Mouse (Mus musculus) layer of hippocampus, postnatal 14 days (tissue): Measurements from ENCODE around the gene Slco3a1. TPM values are rescaled to one million over a fixed set of nuclear protein-coding genes. Genes with fewer than 3 reads are reported as not detected.

ENCODE experiments used
- DNase-seq, 2 experiments: peaks; one replicate each; pipeline ENCODE4 v3.0.0; 2021 to 2022; ENCODE audit warnings: low spot score in 2 of 2, mixed read lengths in 1 of 2
- long read RNA-seq, 2 experiments: library from polyadenylated mRNA; stranded (forward); transcript quantifications; one replicate each; pipeline ENCODE4 v2.0.0; 2021
- total RNA-seq, 2 experiments: library from RNA; stranded (reverse); gene quantifications; 2 replicates each; pipeline ENCODE4 v1.2.3; 2021

The Slco3a1 gene
- total RNA-seq, result 10 to 100 TPM; 67.3 to 69.3 TPM
- long read RNA-seq, experiment 1, full-length matches to known transcripts, result 61 of 80 reads
- long read RNA-seq, experiment 1, partial matches to known transcripts, result 2 of 80 reads
- long read RNA-seq, experiment 1, other reads (novel, unspliced or antisense), result 17 of 80 reads
- long read RNA-seq, experiment 2, full-length matches to known transcripts, result 60 of 93 reads
- long read RNA-seq, experiment 2, partial matches to known transcripts, result 3 of 93 reads
- long read RNA-seq, experiment 2, other reads (novel, unspliced or antisense), result 30 of 93 reads

DNA sequence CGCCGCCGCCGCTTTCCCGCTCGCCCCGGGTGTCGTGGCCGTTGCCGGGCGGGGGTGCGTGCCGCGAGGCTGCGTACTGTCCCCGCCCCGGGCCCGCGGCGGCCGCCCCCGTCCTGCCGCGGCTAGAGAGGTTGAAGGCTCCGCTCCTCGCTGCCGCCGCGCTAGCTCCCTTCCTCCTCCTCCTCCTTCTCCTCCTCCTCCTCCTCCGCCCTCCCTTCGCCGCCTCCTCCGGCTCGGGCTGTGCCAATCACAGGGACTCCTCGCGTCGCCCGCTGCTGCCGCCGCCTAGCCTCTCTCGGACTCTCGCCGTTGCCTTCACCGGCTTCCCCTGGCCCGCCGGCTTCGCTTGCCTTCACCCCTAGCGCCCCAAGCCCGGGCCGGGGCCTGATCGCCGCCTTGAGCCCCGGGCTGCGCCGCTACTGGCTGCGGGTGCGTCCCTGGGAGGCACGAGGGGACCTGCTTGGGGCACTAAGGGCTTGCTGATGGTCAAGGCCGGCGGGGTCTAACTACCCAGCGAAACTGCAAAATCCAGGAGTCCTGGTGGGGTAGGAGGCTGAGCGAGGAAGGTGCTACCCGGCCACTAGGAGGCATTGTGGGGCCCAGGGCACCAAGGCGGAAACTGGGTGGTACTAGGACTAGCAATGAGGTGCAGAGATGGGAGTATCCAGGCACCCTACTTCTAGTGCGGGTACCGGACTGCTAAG, at the start of gene Slco3a1:
Slco3a1 (minus strand) TSS at position 173 of the 704 bp plus-strand sequence.
- peak; percentile 69 for DNase-seq

DNA sequence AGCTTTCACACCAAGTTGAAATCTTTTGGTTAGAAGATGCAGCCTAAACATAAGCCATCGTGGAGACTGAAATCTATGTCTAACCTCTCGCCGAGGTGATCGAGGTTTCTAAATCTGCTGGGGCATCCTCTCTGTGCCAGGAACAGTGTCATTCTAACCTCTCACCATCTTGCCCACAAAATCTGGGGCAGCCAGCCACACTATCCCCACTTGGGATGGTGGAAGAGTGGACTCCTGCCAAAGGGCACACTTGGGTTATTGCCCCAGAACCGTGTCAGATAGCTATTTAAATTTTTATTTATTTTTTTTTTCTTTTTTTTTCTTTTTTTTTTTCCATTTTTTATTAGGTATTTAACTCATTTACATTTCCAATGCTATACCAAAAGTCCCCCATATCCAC, 46.4 kb upstream of the Slco3a1 start:
- DNase-seq, result no peak

DNA sequence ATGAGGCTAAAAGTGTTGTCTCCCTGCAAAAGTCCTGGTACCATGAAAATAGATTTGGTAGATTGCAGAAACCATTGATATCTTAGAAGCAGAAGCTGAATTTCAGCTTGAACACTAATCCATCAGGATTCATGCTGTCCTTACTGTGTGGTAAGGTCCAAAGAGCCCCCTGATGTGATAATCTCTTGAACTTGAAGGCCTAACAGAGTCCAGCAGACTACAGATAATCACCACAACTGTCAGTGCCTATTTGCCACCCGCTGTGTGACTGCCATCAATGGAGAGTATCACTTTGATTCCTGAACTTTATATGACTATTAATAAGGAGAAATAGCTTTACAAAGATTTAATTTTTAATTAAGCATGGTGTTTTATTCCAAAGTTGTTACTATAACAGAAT, 24.8 kb upstream of the Slco3a1 start:
- no peak for DNase-seq

GRCm38 (mm10) chr7:74575678-74576077, 21.1 kb upstream of the Slco3a1 start:
- DNase-seq, result no peak

DNA sequence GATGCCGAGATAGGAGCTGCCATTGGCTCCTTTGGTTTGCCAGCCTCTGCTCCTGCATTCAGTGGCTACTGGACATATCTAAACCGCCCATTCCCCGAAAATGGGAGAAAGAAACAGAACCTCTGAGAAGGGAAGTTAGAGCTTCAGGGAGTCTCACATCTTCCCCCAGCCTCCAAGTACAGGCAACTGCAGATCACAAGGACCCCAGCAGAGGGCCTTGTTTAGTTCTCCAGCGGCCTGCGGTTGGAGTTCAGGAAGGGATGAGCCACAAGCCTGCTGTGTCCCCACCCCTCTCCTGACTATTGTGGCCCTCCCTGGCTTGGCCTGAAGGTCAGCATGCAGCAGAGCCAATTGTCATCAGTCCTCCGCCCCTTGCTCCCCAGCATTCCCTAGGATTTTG, 836 bp upstream of the Slco3a1 start:
- peak; percentile 60 to 66 for DNase-seq

DNA sequence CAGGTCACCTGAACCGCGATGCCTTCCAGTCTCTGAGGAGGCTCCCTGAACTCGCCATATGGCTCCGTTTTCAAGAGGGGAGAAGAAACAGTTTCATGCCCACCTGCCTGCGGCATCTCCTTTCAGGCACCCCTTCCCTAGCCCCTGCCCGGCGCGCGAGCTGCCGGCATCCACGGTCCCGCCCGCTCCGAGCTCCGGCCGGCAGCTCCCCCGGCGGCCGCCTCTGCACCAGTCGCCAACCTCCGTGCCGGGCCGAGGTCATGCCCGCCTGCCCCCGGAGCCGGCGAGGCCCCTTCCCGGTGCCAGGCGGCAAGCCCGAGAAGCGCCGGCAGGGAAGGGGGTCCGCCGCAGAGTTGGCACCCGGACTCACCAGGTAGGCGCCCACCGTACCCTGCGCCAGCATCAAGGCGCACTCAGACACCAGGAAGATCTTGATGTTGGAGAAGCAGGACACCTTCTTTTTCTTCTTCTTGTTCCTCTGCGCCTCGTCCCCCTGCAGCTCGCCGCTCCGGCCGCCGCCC, 479 bp downstream of the Slco3a1 start:
- peak; percentile 21 to 49 for DNase-seq

DNA sequence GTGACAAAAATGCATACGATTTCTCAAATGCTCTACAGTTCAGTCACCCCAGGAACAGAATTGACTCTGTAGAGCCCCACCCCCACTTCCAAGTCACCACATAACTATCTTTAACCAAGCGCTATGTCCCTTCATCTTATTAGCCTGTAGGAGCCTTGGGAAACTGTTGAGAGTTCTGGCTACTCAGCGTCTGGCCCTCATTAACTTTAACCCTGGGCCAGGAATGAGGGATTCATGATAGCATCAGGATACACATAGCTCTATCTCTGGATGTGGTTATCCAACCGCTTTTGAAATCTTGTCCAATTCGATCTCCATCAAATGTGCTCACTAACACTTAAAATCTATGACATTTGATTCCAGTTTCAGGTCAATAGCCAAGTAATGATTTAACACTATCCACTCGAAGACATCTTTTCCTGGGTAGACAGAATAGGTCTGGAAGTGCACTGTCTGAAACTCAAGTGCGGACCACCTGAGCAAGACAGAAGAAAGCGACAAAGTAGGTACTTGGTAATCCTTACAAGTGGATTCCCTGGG, 1.4 kb downstream of the Slco3a1 start:
- DNase-seq, result no peak

DNA sequence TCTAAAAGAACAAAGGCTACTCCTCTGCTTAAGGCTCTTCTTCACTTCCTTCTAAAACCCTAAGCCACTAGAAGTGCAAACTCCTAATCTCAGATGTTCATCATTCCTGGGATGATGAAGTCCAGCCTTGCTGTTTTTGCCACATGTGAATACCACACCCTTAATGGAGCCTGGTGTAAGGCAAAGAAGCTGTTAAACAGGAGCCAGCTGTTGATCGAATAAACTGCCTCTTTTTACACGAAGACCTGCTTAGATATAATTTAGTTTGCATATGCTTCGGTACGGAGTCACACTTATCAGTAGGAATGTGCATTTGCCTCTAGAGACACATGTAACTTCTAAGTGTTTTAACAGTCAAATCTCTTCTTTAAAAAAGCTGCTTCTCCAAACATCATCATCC, 2.0 kb downstream of the Slco3a1 start:
- no peak for DNase-seq

DNA sequence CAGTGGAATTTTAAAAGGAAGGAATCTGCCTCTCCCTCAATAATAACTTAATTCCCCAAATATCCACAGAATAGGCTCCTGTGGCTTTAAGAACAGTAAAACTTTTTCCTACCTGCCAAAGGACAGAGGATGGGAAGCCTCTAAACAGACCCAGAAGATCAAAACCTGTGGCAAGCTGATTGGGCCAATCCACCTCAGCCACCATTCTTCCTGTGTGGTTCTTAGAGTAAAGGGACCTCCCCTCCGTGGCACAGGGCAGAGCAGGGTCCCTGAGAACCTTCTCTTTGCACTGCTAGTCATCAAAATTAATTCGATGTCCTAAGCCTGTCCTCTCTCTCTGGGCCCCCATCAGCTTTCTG, 2.6 kb downstream of the Slco3a1 start:
- no peak for DNase-seq

- DNase-seq, result no peak
Measured at GRCm38 (mm10) chr7:74551338-74551999, 3.1 kb downstream of the Slco3a1 start.

- no peak for DNase-seq
Measured at GRCm38 (mm10) chr7:74549686-74550085, 4.9 kb downstream of the Slco3a1 start.

DNA sequence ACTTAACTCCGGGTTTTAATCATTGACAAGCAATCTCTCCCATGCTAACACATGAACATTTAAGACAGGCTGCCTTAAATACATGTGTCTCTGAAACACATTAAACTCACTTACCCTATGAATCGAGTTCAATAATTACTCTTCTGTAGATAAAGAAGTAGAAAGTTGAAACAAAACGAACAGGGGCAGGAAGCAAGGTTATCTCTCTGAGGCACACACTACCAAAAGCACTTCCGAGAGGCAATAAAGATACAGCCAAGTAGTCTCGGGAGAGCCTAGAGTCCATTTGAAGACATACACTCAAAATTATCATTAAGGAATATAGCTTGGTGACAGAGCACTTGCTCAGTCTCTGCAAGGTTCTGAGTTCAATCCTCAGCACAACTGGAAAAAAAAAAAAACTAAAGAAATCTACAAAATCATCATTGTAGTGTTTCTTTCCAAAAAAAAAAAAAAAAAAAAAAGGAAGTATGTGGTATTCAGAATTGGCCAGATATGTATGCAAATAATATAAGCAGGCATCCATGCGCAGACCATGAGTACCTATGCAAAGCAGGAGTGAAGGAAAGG, 5.5 kb downstream of the Slco3a1 start:
- DNase-seq, result no peak

- no peak for DNase-seq
Measured at GRCm38 (mm10) chr7:74546691-74547090, 7.9 kb downstream of the Slco3a1 start.

DNA sequence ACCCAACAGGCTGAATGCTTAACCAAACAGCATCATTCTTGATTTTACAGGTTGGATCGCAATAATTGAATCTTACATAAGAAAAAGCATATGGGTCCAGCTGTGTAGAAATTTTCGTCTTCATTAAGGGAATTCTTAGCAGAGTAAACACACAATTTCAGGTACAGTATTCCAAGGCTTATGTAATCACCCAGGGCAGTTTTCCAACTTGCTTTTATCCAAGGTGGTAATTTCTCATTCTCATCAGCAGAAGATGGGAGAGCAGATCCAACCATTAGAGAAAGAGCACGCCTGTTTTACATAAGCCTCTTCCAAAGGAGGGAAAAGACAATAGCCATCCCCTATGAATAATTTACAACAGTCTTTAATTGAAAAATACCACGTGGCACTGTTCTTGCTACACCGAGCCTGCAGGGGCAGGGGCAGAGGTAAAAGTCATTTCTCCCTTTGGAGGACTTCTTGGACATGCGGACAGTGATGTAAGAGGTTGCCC, 9.0 kb downstream of the Slco3a1 start:
- DNase-seq, result no peak

GRCm38 (mm10) chr7:74544306-74544705, 10.3 kb downstream of the Slco3a1 start:
- DNase-seq, result no peak

DNA sequence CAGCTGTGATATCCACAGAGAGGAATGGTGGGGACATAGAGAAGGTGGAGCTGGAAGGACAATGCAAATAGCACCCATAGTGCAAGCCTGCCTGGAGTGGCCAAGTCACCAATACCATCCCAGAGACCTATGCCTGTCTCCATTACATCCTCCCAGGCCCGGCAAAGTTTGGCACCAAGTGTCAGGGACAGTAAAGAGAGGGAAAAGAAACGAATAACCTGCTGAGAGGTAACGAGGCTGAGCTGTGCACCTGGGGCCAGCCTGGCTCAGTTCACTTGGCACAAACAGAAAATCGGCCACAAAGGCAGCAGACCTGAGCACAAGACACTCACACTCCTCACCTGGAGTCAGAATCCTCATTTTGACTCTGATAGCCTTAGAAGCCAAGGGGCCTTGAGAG, 12.6 kb downstream of the Slco3a1 start:
- DNase-seq, result no peak

- no peak for DNase-seq
Measured at GRCm38 (mm10) chr7:74540933-74541725, 13.5 kb downstream of the Slco3a1 start.

- no peak for DNase-seq
Measured at GRCm38 (mm10) chr7:74536186-74536585, 18.4 kb downstream of the Slco3a1 start.

DNA sequence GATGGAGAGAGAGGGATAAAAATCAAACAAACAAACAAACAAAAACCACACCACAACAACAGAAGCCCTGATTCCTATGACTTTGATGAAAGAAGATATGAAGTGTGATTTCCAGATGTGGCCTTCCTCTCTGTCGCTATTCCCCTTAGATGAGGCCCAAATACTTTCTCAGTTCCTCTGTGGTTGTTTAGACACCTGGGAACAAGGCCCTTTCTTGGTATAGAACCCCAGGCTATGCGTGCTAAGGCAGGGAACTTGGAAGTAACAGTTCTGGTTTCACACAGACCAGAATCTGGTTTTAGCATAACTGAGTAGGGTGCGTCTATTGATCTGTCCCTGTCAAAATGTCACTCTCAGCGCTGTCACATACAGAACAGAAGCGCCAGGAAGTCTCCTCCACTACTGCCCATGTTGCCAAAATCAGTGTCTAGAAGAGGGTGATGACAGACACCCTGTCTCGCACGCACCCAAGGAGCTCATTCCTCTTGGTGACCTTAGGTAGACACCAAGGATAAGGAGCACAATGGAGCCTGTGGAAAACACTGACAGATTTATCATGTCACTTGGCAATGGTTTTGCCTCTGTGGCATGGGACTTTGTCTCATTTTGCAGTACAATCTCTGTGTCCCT, 23.0 kb downstream of the Slco3a1 start:
- DNase-seq, result no peak

DNA sequence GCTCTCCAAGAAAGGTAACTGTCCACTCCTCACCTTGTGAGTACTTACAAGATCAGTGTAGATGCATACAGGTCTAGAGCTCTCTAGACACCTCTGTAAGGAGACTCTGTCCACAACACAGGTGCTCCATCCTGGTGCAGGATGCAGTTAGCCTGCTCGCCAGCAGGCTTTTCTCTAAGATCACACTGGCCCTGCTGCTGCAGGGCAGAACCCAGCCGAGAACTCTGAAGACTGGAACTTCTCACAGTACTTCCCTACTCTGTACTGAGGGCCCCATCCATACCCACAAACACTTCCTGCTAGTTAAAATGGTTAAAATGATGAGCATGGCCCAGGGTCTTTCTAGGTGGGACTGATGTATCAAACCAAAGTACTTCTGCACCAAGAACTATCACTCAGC, 24.7 kb downstream of the Slco3a1 start:
- DNase-seq, result no peak
